Mouse (Mus musculus) midbrain, embryonic 11.5 days (tissue): ENCODE results near the gene Fndc11. TPM values are rescaled to one million over a fixed set of nuclear protein-coding genes. Genes with fewer than 3 reads are reported as not detected.

ENCODE experiments used
- ATAC-seq: fragments of 200-750 bp; cut with Nextera tagmentation; 2 replicates; pipeline ENCODE4 v1.8.0; 2017; ENCODE audit warnings: moderate TSS enrichment, moderate library complexity; ENCODE audit not compliant: low FRiP score
- DNase-seq: peaks from one replicate; pipeline ENCODE4 v3.0.0; 2015; ENCODE audit warnings: low spot score; ENCODE audit errors: missing footprints
- H3K27ac ChIP-seq: fragments of 300-500 bp; sonication (generic); 2 replicates; pipeline ENCODE4 v1.5.1; 2014; ENCODE audit warnings: low read depth, low read length
- H3K27me3 ChIP-seq: fragments of 300-500 bp; sonication (generic); 2 replicates; pipeline ENCODE4 v1.6.1; 2014; ENCODE audit warnings: mild to moderate bottlenecking, low read length, moderate library complexity, mixed read lengths; ENCODE audit not compliant: control insufficient read depth, insufficient read depth
- H3K36me3 ChIP-seq: fragments of 300-500 bp; sonication (generic); 2 replicates; pipeline ENCODE4 v1.6.1; 2014; ENCODE audit warnings: mild to moderate bottlenecking, low read length, moderate library complexity, mixed read lengths; ENCODE audit not compliant: control insufficient read depth, insufficient read depth
- H3K4me1 ChIP-seq: fragments of 300-500 bp; sonication (generic); 2 replicates; pipeline ENCODE4 v1.6.1; 2014; ENCODE audit warnings: low read length; ENCODE audit not compliant: control insufficient read depth, insufficient read depth
- H3K4me2 ChIP-seq: fragments of 300-500 bp; sonication (generic); 2 replicates; pipeline ENCODE4 v1.6.1; 2014; ENCODE audit warnings: mild to moderate bottlenecking, moderate library complexity
- H3K4me3 ChIP-seq: fragments of 300-500 bp; sonication (generic); 2 replicates; pipeline ENCODE4 v1.5.1; 2014; ENCODE audit warnings: low read depth, low read length
- H3K9ac ChIP-seq: fragments of 300-500 bp; sonication (generic); 2 replicates; pipeline ENCODE4 v1.6.1; 2014; ENCODE audit warnings: low read length
- H3K9me3 ChIP-seq: fragments of 300-500 bp; sonication (generic); 2 replicates; pipeline ENCODE4 v1.6.1; 2016; ENCODE audit warnings: low read length; ENCODE audit not compliant: control insufficient read depth
- WGBS: fragments of 180-500 bp; shearing (Covaris S2); extraction: QIAGEN DNeasy Blood & Tissue Kit; methylation state at CpG from one replicate; pipeline ENCODE4 v1.1.7; 2014; 5-methylcytosine and 5-hydroxymethylcytosine counted together
- polyA plus RNA-seq: library from polyadenylated mRNA; unstranded; fragments of >200 nt; fragmentation: Nextera tagmentation; extraction: Ambion mirVana; gene quantifications from 2 replicates; pipeline ENCODE4 v1.2.1, GENCODE M21; 2014

The Fndc11 gene
- polyA plus RNA-seq, 1 experiment from 2014 or later, result 0.15 TPM

- Histone ChIP-seq H3K9ac (0 out of 2 replicates have a peak within 1 kb of the TSS, but pooled peaks have one; percentile 16), H3K27ac (no peak within 1 kb of the TSS), H3K4me2 (peak within 1 kb of the TSS; percentile 37), H3K4me1 (no peaks in the 10 kb centered on the region), H3K4me3 (peak within 1 kb of the TSS; percentile 18; the same call in 1 of the 2 replicates), H3K36me3 (no peaks in the 10 kb centered on the region), H3K9me3 (no peaks in the 10 kb centered on the region), H3K27me3 (no peaks in the 10 kb centered on the region)
- DNase-seq (no peak), ATAC-seq (no peak)
- 18% methylated on average over 16 of the region's 16 CpGs for WGBS
These were observed 21.9 kb downstream of the Fndc11 start, which contains the start of gene Helz2 for GRCm38 (mm10) chr2:181241602-181242313. TSS of gene Helz2 (minus strand) at chr2:181242027.

GRCm38 (mm10) chr2:181242314-181242665 lies 22.5 kb downstream of the Fndc11 start:
- Histone ChIP-seq H3K27ac (no peak overlapping the region), H3K27me3 (no peaks in the 10 kb centered on the region), H3K4me1 (no peaks in the 10 kb centered on the region), H3K9me3 (no peaks in the 10 kb centered on the region), H3K4me2 (peak overlapping the region; percentile 37; the same call in 1 of the 2 replicates), H3K9ac (no peak overlapping the region), H3K36me3 (no peaks in the 10 kb centered on the region), H3K4me3 (no peak overlapping the region)
- WGBS, result 68% methylated on average over 3 of the region's 3 CpGs
- no peak for ATAC-seq
- DNase-seq, result no peak

- H3K4me1 ChIP-seq, result no peaks in the 10 kb centered on the region
- no peak overlapping the region for H3K27ac ChIP-seq
- DNase-seq (no peak), ATAC-seq (no peak)
- no peak overlapping the region for H3K9ac ChIP-seq
- H3K4me2 ChIP-seq, result no peak overlapping the region
- no peak overlapping the region for H3K4me3 ChIP-seq
- WGBS, result 39% methylated on average over 11 of the region's 11 CpGs
- H3K36me3 ChIP-seq, result no peaks in the 10 kb centered on the region
- H3K9me3 ChIP-seq, result no peaks in the 10 kb centered on the region
- H3K27me3 ChIP-seq, result no peaks in the 10 kb centered on the region
These were observed 24.0 kb downstream of the Fndc11 start for GRCm38 (mm10) chr2:181243706-181244394.

GRCm38 (mm10) chr2:181245031-181245430 lies 25.2 kb downstream of the Fndc11 start:
- no peaks in the 10 kb centered on the region for H3K4me1 ChIP-seq
- H3K4me3 ChIP-seq, result no peak overlapping the region
- no peak overlapping the region for H3K27ac ChIP-seq
- H3K36me3 ChIP-seq, result no peaks in the 10 kb centered on the region
- H3K4me2 ChIP-seq, result no peak overlapping the region
- ATAC-seq (no peak), DNase-seq (no peak)
- H3K9me3 ChIP-seq, result no peaks in the 10 kb centered on the region
- no peaks in the 10 kb centered on the region for H3K27me3 ChIP-seq
- WGBS, result 48% methylated on average over 2 of the region's 2 CpGs
- H3K9ac ChIP-seq, result no peak overlapping the region

GRCm38 (mm10) chr2:181249217-181249616 lies 29.4 kb downstream of the Fndc11 start:
- H3K36me3 ChIP-seq, result peaks cover 13% of the 10 kb centered on the region
- no peak overlapping the region for H3K9ac ChIP-seq
- H3K4me3 ChIP-seq, result no peak overlapping the region
- no peak for ATAC-seq
- DNase-seq, result no peak
- WGBS, result 91% methylated on average over 10 of the region's 10 CpGs
- H3K4me1 ChIP-seq, result no peaks in the 10 kb centered on the region
- no peak overlapping the region for H3K27ac ChIP-seq
- no peaks in the 10 kb centered on the region for H3K9me3 ChIP-seq
- no peak overlapping the region for H3K4me2 ChIP-seq
- no peaks in the 10 kb centered on the region for H3K27me3 ChIP-seq

GRCm38 (mm10) chr2:181251841-181252240 lies 32.0 kb downstream of the Fndc11 start:
- Histone ChIP-seq H3K9me3 (no peaks in the 10 kb centered on the region), H3K4me1 (no peaks in the 10 kb centered on the region), H3K27me3 (no peaks in the 10 kb centered on the region), H3K36me3 (peaks cover 19% of the 10 kb centered on the region), H3K9ac (no peak overlapping the region), H3K4me3 (no peak overlapping the region), H3K4me2 (no peak overlapping the region), H3K27ac (no peak overlapping the region)
- 94% methylated on average over 1 of the region's 1 CpGs for WGBS
- ATAC-seq, result no peak
- no peak for DNase-seq

- Histone ChIP-seq H3K4me2 (no peak overlapping the region), H3K9ac (no peak overlapping the region), H3K36me3 (peaks cover 23% of the 10 kb centered on the region), H3K4me1 (no peaks in the 10 kb centered on the region), H3K9me3 (no peaks in the 10 kb centered on the region), H3K27ac (no peak overlapping the region), H3K4me3 (no peak overlapping the region), H3K27me3 (no peaks in the 10 kb centered on the region)
- DNase-seq (no peak), ATAC-seq (no peak)
- WGBS, result 67% methylated on average over 1 of the region's 1 CpGs
These were observed 33.4 kb downstream of the Fndc11 start for GRCm38 (mm10) chr2:181253248-181253647.

GRCm38 (mm10) chr2:181266839-181267238 lies 47.0 kb downstream of the Fndc11 start:
- 83% methylated on average over 2 of the region's 2 CpGs for WGBS
- Histone ChIP-seq H3K36me3 (peaks cover 9% of the 10 kb centered on the region; the same call in 1 of the 2 replicates), H3K9me3 (no peaks in the 10 kb centered on the region), H3K4me3 (no peak overlapping the region), H3K4me2 (no peak overlapping the region), H3K27me3 (no peaks in the 10 kb centered on the region), H3K4me1 (no peaks in the 10 kb centered on the region), H3K9ac (no peak overlapping the region), H3K27ac (no peak overlapping the region)
- ATAC-seq (no peak), DNase-seq (no peak)

- no peak for DNase-seq
- no peak for ATAC-seq
- Histone ChIP-seq H3K36me3 (peaks cover 10% of the 10 kb centered on the region; the same call in 1 of the 2 replicates), H3K27me3 (no peaks in the 10 kb centered on the region), H3K4me1 (no peaks in the 10 kb centered on the region), H3K27ac (no peak overlapping the region), H3K4me3 (no peak overlapping the region), H3K4me2 (no peak overlapping the region), H3K9ac (no peak overlapping the region), H3K9me3 (no peaks in the 10 kb centered on the region)
- 93% methylated on average over 2 of the region's 2 CpGs for WGBS
These were observed 52.3 kb downstream of the Fndc11 start for GRCm38 (mm10) chr2:181272092-181272491.
